Mouse (Mus musculus) brain, embryonic 14.5 days (tissue): ENCODE measurements around the gene Gphb5.

Source experiments
- CTCF ChIP-seq: fragments of 200-500 bp; IDR thresholded peaks from 2 replicates; pipeline ENCODE4 v1.5.1; 2012; ENCODE audit warnings: inconsistent platforms, mild to moderate bottlenecking, moderate library complexity, borderline replicate concordance; ENCODE audit not compliant: insufficient read depth, insufficient read length; ENCODE audit errors: extremely low read depth
- POLR2A ChIP-seq: fragments of 200-500 bp; IDR thresholded peaks from 2 replicates; pipeline ENCODE4 v1.6.1; 2012; ENCODE audit warnings: mild to moderate bottlenecking, inconsistent platforms, borderline replicate concordance; ENCODE audit not compliant: poor library complexity, insufficient read depth, insufficient read length, severe bottlenecking; ENCODE audit errors: extremely low read depth

DNA sequence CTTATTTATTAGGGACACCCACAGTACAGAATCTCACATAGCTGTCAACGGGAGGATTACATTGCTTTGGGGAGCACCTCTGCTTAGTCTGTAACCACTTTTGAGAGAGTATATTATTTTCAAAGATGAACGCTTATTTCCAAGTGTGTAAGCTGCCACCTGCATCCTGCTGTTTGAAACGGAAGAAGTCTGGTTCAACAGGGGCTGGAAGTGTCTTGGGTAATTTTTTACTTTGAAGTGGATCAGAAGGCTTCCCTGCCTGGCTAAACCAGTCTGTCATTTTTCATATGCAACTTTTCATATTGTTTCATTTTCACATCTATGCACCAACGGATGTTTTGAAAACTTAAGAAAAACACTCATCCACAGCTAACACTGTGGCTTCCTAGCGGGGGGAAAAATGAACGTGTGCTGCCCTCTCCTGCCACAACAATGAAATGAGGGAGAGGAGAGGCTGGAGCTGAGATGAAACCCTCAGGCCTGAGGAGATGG is 32.9 kb upstream of the Gphb5 start:
- TF ChIP-seq POLR2A = no peak
- peak; percentile 25; the same call in 1 of the 2 replicates for TF ChIP-seq CTCF
